Mouse (Mus musculus): Measurements from ENCODE around the gene Hsd17b10. TPM values are rescaled to one million over a fixed set of nuclear protein-coding genes. Genes with fewer than 3 reads are reported as not detected.
A peak's percentile ranks its signal among the peaks of the same experiment; 100 is the strongest.

The Hsd17b10 gene
- 42.7 to 58.8 TPM (median 44.5 TPM) in 3 replicates for total RNA-seq (2017)

GRCm38 (mm10) chrX:152001737-152002710, at the start of gene Hsd17b10:
TSS of gene Hsd17b10 (plus strand) at chrX:152001845.
- peak; percentile 98 for ATAC-seq (replicated peaks; ENCODE audit: insufficient number of reproducible peaks, low FRiP score, low TSS enrichment, poor library complexity, severe bottlenecking)

GRCm38 (mm10) chrX:151999006-151999710, 2.5 kb upstream of the Hsd17b10 start:
- ATAC-seq (replicated peaks; ENCODE audit: insufficient number of reproducible peaks, low FRiP score, low TSS enrichment, poor library complexity, severe bottlenecking): no peak

GRCm38 (mm10) chrX:152001182-152001684, 412 bp upstream of the Hsd17b10 start:
- ATAC-seq (replicated peaks; ENCODE audit: insufficient number of reproducible peaks, low FRiP score, low TSS enrichment, poor library complexity, severe bottlenecking): no peak

DNA sequence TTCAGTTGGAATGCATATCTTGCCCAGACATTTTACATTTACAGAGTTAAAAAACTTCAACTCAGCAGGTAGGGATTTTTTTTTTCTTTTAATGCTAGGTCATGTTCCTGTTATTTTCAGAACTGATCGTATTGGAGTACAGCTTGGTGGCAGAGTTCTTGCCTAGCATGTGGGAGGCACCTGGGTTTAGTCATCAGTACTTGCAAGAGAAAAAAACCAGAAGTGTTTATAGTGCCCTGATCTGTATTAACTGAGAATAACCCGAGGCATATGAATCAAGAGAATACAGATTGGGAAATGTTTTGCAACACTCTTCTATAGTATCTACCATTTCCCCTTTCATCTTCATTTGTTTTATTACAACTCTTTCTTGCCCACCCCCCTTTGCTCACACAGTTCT, 1.2 kb downstream of the Hsd17b10 start:
- ATAC-seq (replicated peaks; ENCODE audit: insufficient number of reproducible peaks, low FRiP score, low TSS enrichment, poor library complexity, severe bottlenecking): no peak

- ATAC-seq (replicated peaks; ENCODE audit: insufficient number of reproducible peaks, low FRiP score, low TSS enrichment, poor library complexity, severe bottlenecking): no peak
Measured at GRCm38 (mm10) chrX:152007863-152008262, 6.2 kb downstream of the Hsd17b10 start.

DNA sequence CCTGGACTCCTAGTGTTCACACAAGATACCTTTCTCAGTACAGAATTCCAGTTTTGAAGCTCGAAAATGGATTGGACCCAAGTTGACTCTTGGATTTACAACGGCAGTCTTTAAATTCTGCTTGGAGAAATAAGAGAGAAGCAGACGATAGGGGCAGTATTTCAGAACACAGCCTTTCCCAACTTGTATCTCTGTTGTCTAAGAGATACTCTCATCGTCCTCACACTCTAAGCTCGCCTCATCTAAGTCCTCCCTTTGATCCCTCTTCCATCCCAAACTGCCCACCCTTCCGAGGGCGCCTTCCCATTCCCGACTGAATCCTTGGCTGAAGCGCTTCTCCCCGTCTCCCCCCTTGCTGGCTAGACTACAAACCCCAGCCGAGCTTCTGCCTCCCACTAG, 14.1 kb downstream of the Hsd17b10 start:
- ATAC-seq (replicated peaks; ENCODE audit: insufficient number of reproducible peaks, low FRiP score, low TSS enrichment, poor library complexity, severe bottlenecking): no peak

GRCm38 (mm10) chrX:152016151-152017145, 14.8 kb downstream of the Hsd17b10 start, which contains the start of the genes Ribc1 and Smc1a:
TSS of gene Ribc1 (minus strand) at chrX:152016295.
TSS of gene Smc1a (plus strand) at chrX:152016428.
- peak; percentile 97 for ATAC-seq (replicated peaks; ENCODE audit: insufficient number of reproducible peaks, low FRiP score, low TSS enrichment, poor library complexity, severe bottlenecking)

GRCm38 (mm10) chrX:152017186-152017585, 15.5 kb downstream of the Hsd17b10 start:
- ATAC-seq (replicated peaks; ENCODE audit: insufficient number of reproducible peaks, low FRiP score, low TSS enrichment, poor library complexity, severe bottlenecking): no peak

DNA sequence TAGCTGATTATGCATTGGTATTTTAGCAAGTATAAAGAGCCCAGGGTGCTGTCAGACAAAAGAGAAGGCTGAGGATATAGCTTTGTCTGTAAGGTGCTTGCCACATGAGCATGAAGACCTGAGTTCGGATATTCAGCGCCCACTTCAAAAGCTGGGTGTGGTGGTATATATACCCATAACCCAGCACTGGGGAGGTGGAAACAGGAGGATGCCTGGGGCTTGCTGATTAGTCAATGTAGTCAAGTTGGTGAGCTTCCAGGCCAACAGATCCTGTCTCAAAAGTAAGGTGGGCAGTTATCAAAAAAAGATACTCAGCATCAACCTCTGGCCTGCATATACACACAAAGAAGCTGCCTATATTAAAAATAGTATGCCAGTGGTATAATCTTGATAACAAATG, 17.6 kb downstream of the Hsd17b10 start:
- no peak for ATAC-seq (replicated peaks; ENCODE audit: insufficient number of reproducible peaks, low FRiP score, low TSS enrichment, poor library complexity, severe bottlenecking)

DNA sequence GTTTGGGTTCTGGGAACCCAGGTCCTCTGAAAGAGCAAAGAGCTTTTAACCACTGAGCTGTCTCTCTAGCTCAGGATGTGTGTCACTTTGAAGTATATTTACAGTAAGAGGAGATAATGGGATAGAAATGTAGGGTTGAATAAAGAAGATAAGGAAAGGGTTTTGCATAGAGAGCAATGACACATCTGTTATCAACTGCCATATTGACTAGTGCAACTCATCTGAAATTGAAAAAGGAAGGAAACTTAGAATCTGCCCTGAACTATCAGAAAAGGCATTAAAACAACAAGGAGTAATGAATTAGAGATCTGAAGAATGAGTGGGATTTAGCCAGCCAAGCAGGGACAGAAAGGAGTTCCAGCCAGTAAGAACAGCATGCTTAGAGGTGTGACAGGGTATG, 38.2 kb downstream of the Hsd17b10 start:
- ATAC-seq (replicated peaks; ENCODE audit: insufficient number of reproducible peaks, low FRiP score, low TSS enrichment, poor library complexity, severe bottlenecking): no peak

GRCm38 (mm10) chrX:152047230-152047629, 45.6 kb downstream of the Hsd17b10 start:
- no peak for ATAC-seq (replicated peaks; ENCODE audit: insufficient number of reproducible peaks, low FRiP score, low TSS enrichment, poor library complexity, severe bottlenecking)

GRCm38 (mm10) chrX:152052546-152052945, 50.9 kb downstream of the Hsd17b10 start:
- no peak for ATAC-seq (replicated peaks; ENCODE audit: insufficient number of reproducible peaks, low FRiP score, low TSS enrichment, poor library complexity, severe bottlenecking)

Other genes with a start within 250 kb of the Hsd17b10 start
- gene Huwe1, start 201.0 kb upstream of the Hsd17b10 start, total RNA-seq (2017): 65.0 to 150 TPM (median 137 TPM) in 3 replicates
- gene Ribc1, start 14.4 kb downstream of the Hsd17b10 start, total RNA-seq (2017): 0.95 to 1.5 TPM in 2 of 3 replicates, not detected in the other
- 147 to 201 TPM (median 184 TPM) in 3 replicates for gene Smc1a, start 14.6 kb downstream of the Hsd17b10 start, total RNA-seq (2017)
- gene Iqsec2, start 142.4 kb downstream of the Hsd17b10 start, total RNA-seq (2017): 1.8 to 6.0 TPM (median 3.0 TPM) in 3 replicates
- gene Kdm5c, start 231.2 kb downstream of the Hsd17b10 start, total RNA-seq (2017): 36.0 to 60.8 TPM (median 38.0 TPM) in 3 replicates